Mouse (Mus musculus): ENCODE results near the gene Cideb. TPM values are rescaled to one million over a fixed set of nuclear protein-coding genes. Genes with fewer than 3 reads are reported as not detected.

Cideb gene
- total and polyA plus RNA-seq, 3 experiments = 0.53 to 2.4 TPM; not detected in 1

DNA sequence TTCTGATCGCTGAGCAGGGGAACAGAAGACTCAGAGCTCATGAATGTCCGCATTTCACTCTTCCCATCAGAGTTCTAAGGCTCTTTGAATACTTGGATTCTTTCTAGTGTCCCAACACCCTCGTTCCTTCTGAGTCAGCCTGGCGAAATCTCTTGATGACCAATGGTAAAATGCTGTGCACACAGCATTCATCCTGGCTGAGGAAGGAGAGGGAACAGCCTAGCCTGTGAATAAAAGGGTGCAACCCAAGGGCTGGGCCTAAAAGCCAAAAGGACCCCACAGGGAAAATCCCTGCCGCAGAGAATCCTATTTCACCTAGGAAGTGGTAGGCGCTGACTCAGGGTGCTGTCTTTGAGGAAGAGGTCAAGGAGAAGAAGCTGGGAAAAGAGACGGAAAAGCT lies 28.1 kb downstream of the Cideb start:
- no peak for DNase-seq (ENCODE audit: low read depth, low spot score)
- TF ChIP-seq TCF12 (IDR thresholded peaks at IDR 0.05; ENCODE audit: low read depth, low read length) (no peak), ELF1 (IDR thresholded peaks at IDR 0.05; ENCODE audit: low read depth, low read length) (no peak), NRF1 (IDR thresholded peaks at IDR 0.05; ENCODE audit: insufficient read depth, low read depth, low read length, poor library complexity, severe bottlenecking) (no peak), TAL1 (IDR thresholded peaks at IDR 0.05; ENCODE audit: low read length) (no peak)
- Histone ChIP-seq H3K4me3 (ENCODE audit: control insufficient read depth in 1 of 2, insufficient read depth in 1 of 2, low read depth in 2 of 2, low read length in 2 of 2) (no peak overlapping the region), H3K9ac (ENCODE audit: control insufficient read depth, low read depth, low read length, poor library complexity, severe bottlenecking) (no peak overlapping the region), H3K79me2 (ENCODE audit: control insufficient read depth, insufficient read depth, low read length, poor library complexity) (no peaks in the 10 kb centered on the region), H3K27ac (ENCODE audit: control insufficient read depth, low read depth, low read length) (no peak overlapping the region), H3K9me3 (replicated peaks; ENCODE audit: insufficient read depth, low read length) (no peaks in the 10 kb centered on the region), H3K4me1 (ENCODE audit: control insufficient read depth in 1 of 2, insufficient read depth in 2 of 2, low read length in 2 of 2) (peaks cover 13 to 45% of the 10 kb centered on the region in 2 experiments), H3K27me3 (ENCODE audit: control insufficient read depth in 1 of 2, insufficient read depth in 2 of 2, low read length in 2 of 2) (no peaks in the 10 kb centered on the region), H3K36me3 (ENCODE audit: control insufficient read depth in 1 of 2, insufficient read depth in 2 of 2, low read length in 2 of 2) (peaks cover 0 to 24% of the 10 kb centered on the region in 2 experiments; a peak in 2 of 4 replicates)

DNA sequence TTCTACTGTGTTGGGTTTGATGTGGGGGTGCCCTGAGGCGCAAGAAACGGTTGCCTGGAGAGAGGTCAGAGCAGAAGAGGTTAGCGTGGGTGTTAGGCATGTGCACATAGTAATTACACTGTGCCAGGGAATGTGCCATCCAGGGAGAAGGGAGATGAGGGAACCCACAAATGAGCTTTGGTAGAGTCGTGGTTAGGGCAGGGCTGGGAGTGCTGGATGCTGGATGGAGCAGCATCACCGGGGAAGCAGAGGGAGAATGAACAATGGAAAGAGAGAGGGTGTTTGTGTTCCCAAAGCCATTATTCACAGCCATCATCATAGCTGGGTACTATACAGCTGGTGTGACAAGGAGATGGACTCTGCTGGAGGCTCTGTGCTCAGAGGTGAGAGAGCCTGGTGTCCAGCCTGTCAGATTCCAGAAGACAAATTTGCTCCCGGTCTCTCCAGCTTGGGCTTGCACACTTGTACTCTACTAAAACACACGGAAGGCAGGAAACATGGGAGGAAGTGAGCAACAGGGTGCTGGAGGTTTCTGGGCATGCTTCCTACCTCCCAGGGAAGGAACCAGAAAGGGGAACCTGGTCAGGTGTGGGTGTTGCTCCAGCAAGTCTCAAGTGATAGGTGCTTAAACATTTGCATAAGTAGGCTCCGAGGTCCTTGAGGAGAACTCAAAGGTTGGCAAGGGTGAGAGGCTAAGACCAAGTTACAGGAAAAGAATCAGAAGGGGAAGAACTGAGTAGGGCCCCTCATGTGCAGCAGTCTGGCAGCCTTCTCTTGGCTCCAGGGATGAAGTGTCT lies 30.2 kb downstream of the Cideb start:
- Histone ChIP-seq H3K4me3 (ENCODE audit: control insufficient read depth in 1 of 2, insufficient read depth in 1 of 2, low read depth in 2 of 2, low read length in 2 of 2) (no peak overlapping the region), H3K9ac (ENCODE audit: control insufficient read depth, low read depth, low read length, poor library complexity, severe bottlenecking) (no peak overlapping the region), H3K36me3 (ENCODE audit: control insufficient read depth in 1 of 2, insufficient read depth in 2 of 2, low read length in 2 of 2) (peaks cover 0 to 33% of the 10 kb centered on the region in 2 experiments; a peak in 2 of 4 replicates), H3K79me2 (ENCODE audit: control insufficient read depth, insufficient read depth, low read length, poor library complexity) (no peaks in the 10 kb centered on the region), H3K27me3 (ENCODE audit: control insufficient read depth in 1 of 2, insufficient read depth in 2 of 2, low read length in 2 of 2) (no peaks in the 10 kb centered on the region), H3K27ac (ENCODE audit: control insufficient read depth, low read depth, low read length) (no peak overlapping the region), H3K9me3 (replicated peaks; ENCODE audit: insufficient read depth, low read length) (no peaks in the 10 kb centered on the region), H3K4me1 (ENCODE audit: control insufficient read depth in 1 of 2, insufficient read depth in 2 of 2, low read length in 2 of 2) (peaks cover 22 to 41% of the 10 kb centered on the region in 2 experiments)
- no peak for TF ChIP-seq GABPA (IDR thresholded peaks at IDR 0.05; ENCODE audit: low read depth, low read length)
- no peak for TF ChIP-seq RAD21 (IDR thresholded peaks at IDR 0.05; ENCODE audit: low read depth, low read length)
- TF ChIP-seq MYB (IDR thresholded peaks at IDR 0.05; ENCODE audit: low read depth, low read length) = no peak
- TF ChIP-seq E2F4 (IDR thresholded peaks at IDR 0.05; ENCODE audit: borderline replicate concordance, low read depth, low read length) = no peak
- no peak for TF ChIP-seq JUND (IDR thresholded peaks at IDR 0.05; ENCODE audit: low read depth, low read length)
- TF ChIP-seq HCFC1 (IDR thresholded peaks at IDR 0.05; ENCODE audit: low read depth, low read length) = no peak
- no peak for TF ChIP-seq UBTF (IDR thresholded peaks at IDR 0.05; ENCODE audit: borderline replicate concordance, insufficient read depth, low read depth, low read length)
- no peak for TF ChIP-seq ETS1 (IDR thresholded peaks at IDR 0.05; ENCODE audit: low read depth, low read length)
- no peak for TF ChIP-seq TBP (IDR thresholded peaks at IDR 0.05; ENCODE audit: low read depth, low read length)
- no peak for TF ChIP-seq MAFK (IDR thresholded peaks at IDR 0.05; ENCODE audit: borderline replicate concordance, low read depth, low read length)
- no peak for TF ChIP-seq USF2 (IDR thresholded peaks at IDR 0.05; ENCODE audit: borderline replicate concordance in 1 of 2, insufficient read depth in 1 of 2, low read depth in 1 of 2, low read length in 2 of 2)
- no peak for TF ChIP-seq ZMIZ1 (IDR thresholded peaks at IDR 0.05; ENCODE audit: low read depth, low read length)
- TF ChIP-seq ELF1 (IDR thresholded peaks at IDR 0.05; ENCODE audit: low read depth, low read length) = no peak
- TF ChIP-seq NELFE (IDR thresholded peaks at IDR 0.05; ENCODE audit: low read depth, low read length) = no peak
- no peak for TF ChIP-seq CHD2 (IDR thresholded peaks at IDR 0.05; ENCODE audit: low read length)
- no peak for TF ChIP-seq RCOR1 (IDR thresholded peaks at IDR 0.05; ENCODE audit: low read depth, low read length)
- no peak for TF ChIP-seq SIN3A (IDR thresholded peaks at IDR 0.05; ENCODE audit: low read length)
- no peak for TF ChIP-seq KAT2A (conservative IDR thresholded peaks at IDR 0.05; ENCODE audit: low read depth, low read length)
- no peak for TF ChIP-seq ZKSCAN1 (IDR thresholded peaks at IDR 0.05; ENCODE audit: low read depth, low read length)
- TF ChIP-seq TAL1 (IDR thresholded peaks at IDR 0.05; ENCODE audit: low read length) = no peak
- DNase-seq (ENCODE audit: low read depth, low spot score) = no peak
